In the genomic region with DNA sequence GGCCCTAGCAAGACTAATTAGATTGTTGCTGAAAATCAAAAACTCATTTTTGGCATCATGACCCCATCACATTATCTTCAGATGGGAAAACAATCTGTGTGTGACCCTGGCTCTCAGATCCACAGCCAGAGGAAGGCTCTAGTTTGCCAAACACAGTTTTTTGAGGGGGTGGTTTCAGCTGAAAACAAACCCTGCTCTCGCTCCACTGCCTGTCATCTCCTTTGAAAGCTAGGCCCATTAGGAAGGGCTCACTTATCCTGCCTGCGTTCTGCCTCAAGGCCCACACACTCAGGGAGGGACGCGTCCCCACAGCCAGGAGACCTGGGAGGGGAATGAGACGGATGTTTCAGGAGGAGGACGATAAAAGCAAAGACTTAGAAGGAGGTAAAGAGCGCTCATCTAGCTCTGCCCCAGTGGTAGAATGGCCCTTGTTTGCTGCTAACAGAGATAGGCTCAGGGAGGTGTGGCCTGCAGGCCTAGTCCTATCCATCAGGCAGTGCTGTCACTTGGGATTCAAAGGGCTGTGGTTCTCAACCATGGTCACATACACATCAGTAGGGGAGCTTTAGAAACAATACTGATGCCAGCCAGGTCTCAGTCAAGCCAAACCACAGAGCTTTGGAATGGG, we compare ENCODE assay signal across 10 mouse cellular contexts.
DNase-seq lines count a peak whose midpoint lies in the region; ATAC-seq and TF ChIP-seq lines count a peak whose summit lies in the region.
"Had no signal": no experiment of that assay in that cellular context is flagged by ENCODE, and none has a peak within 500 bp of the region (broad histone marks: within the 10 kb centered on the region; RNA-seq: fewer than 3 reads in every experiment).

No protein-coding gene starts in this region.

- H3K9ac ChIP-seq in midbrain, embryonic 13.5 days (replicated peaks): no peak overlapping the region

- intact Hi-C loops in left cerebral cortex, postnatal 14 days (cut with DNase I): no loop called here

- H3K4me2 ChIP-seq in midbrain, embryonic 13.5 days (replicated peaks): no peak overlapping the region

- no peaks in the 10 kb centered on the region for H3K27me3 ChIP-seq in midbrain, embryonic 13.5 days
- H3K27me3 ChIP-seq: Patski had no signal

- H3K9me3 ChIP-seq in midbrain, embryonic 13.5 days: no peaks in the 10 kb centered on the region

- DNase-seq in frontal cortex, adult 2 months (ENCODE audit: extremely low spot score in 1 of 2, low spot score in 1 of 2): no peak
- DNase-seq in layer of hippocampus, adult 2 months (ENCODE audit: low spot score in 2 of 2): no peak
- DNase-seq in layer of hippocampus, adult 18-20 months (ENCODE audit: low spot score in 2 of 2): no peak
- DNase-seq in brain, embryonic 14.5 days (ENCODE audit: low read depth): peak; percentile 41
- DNase-seq in left cerebral cortex, postnatal 14 days (ENCODE audit: low spot score in 2 of 2): no peak
- DNase-seq: B cell, adult 2 months had no signal

- no peak for TF ChIP-seq CTCF in layer of hippocampus, adult 2 months (conservative IDR thresholded peaks at IDR 0.05)
- no peak for TF ChIP-seq CTCF in brain, embryonic 14.5 days (IDR thresholded peaks at IDR 0.05; ENCODE audit: borderline replicate concordance, extremely low read depth, insufficient read depth, insufficient read length)

- H3K36me3 ChIP-seq in midbrain, embryonic 13.5 days: peaks cover 16% of the 10 kb centered on the region; the same call in 1 of the 2 replicates

- peak; percentile 38; the same call in 1 of the 2 replicates for ATAC-seq in frontal cortex, adult (ENCODE audit: low TSS enrichment)
- ATAC-seq in midbrain, embryonic 13.5 days: no peak
- ATAC-seq in erythroid progenitor cell, adult 5-6 weeks (replicated peaks; ENCODE audit: low FRiP score, poor library complexity, severe bottlenecking): no peak
- ATAC-seq: Patski had no signal

- no peak for TF ChIP-seq POLR2A in brain, embryonic 14.5 days (IDR thresholded peaks at IDR 0.05; ENCODE audit: borderline replicate concordance, extremely low read depth, insufficient read depth, insufficient read length, poor library complexity, severe bottlenecking)

- peak overlapping the region; percentile 32; the same call in 1 of the 2 replicates for H3K27ac ChIP-seq in layer of hippocampus, adult 2 months
- H3K27ac ChIP-seq in midbrain, embryonic 13.5 days: peak overlapping the region; percentile 52

- WGBS in midbrain, embryonic 13.5 days: 59% methylated on average over 7 of the region's 7 CpGs

- H3K4me3 ChIP-seq in layer of hippocampus, adult 2 months: no peak overlapping the region
- no peak overlapping the region for H3K4me3 ChIP-seq in midbrain, embryonic 13.5 days (replicated peaks)

- peaks cover 11% of the 10 kb centered on the region for H3K4me1 ChIP-seq in midbrain, embryonic 13.5 days (replicated peaks)
